Mouse (Mus musculus) kidney, embryonic 15.5 days (tissue): ENCODE data around the gene Hcls1. TPM values are rescaled to one million over a fixed set of nuclear protein-coding genes. Genes with fewer than 3 reads are reported as not detected.

Experiments
- ATAC-seq: fragments of 200-750 bp; cut with Nextera tagmentation; replicated peaks from 2 replicates; pipeline ENCODE4 v1.8.0; 2017; ENCODE audit warnings: moderate TSS enrichment; ENCODE audit not compliant: low FRiP score
- H3K27ac ChIP-seq: fragments of 300-500 bp; sonication (generic); 2 replicates; pipeline ENCODE4 v1.5.1; 2015; ENCODE audit warnings: mild to moderate bottlenecking, inconsistent platforms
- H3K27me3 ChIP-seq: fragments of 300-500 bp; sonication (generic); 2 replicates; pipeline ENCODE4 v1.6.1; 2015; ENCODE audit warnings: inconsistent platforms
- H3K36me3 ChIP-seq: fragments of 300-500 bp; sonication (generic); 2 replicates; pipeline ENCODE4 v1.6.1; 2015; ENCODE audit warnings: inconsistent platforms
- H3K4me1 ChIP-seq: fragments of 300-500 bp; sonication (generic); 2 replicates; pipeline ENCODE4 v1.6.1; 2015; ENCODE audit warnings: inconsistent platforms
- H3K4me2 ChIP-seq: fragments of 300-500 bp; sonication (generic); 2 replicates; pipeline ENCODE4 v1.6.1; 2015; ENCODE audit warnings: moderate library complexity, mild to moderate bottlenecking, inconsistent platforms
- H3K4me3 ChIP-seq: fragments of 300-500 bp; sonication (generic); replicated peaks from 2 replicates; pipeline ENCODE4 v1.5.1; 2015; ENCODE audit warnings: mild to moderate bottlenecking, inconsistent platforms
- H3K9ac ChIP-seq: fragments of 300-500 bp; sonication (generic); 2 replicates; pipeline ENCODE4 v1.6.1; 2015; ENCODE audit warnings: mild to moderate bottlenecking, inconsistent platforms
- H3K9me3 ChIP-seq: fragments of 300-500 bp; sonication (generic); replicated peaks from 2 replicates; pipeline ENCODE4 v1.6.1; 2016; ENCODE audit warnings: inconsistent platforms
- WGBS: fragments of 180-500 bp; shearing (Covaris S2); methylation state at CpG from one replicate; pipeline ENCODE4 v1.1.7; 2015; ENCODE audit warnings: mixed read lengths; 5-methylcytosine and 5-hydroxymethylcytosine counted together
- polyA plus RNA-seq: library from polyadenylated mRNA; unstranded; fragments of >200 nt; fragmentation: Nextera tagmentation; extraction: Ambion mirVana; gene quantifications from 2 replicates; pipeline ENCODE4 v1.2.1, GENCODE M21; 2015

Hcls1 gene
- polyA plus RNA-seq, 1 experiment from 2014 or later = 6.1 TPM

- Histone ChIP-seq H3K36me3 (peaks cover 89% of the 10 kb centered on the region), H3K4me2 (no peak overlapping the region), H3K9ac (no peak overlapping the region), H3K27ac (no peak overlapping the region), H3K27me3 (no peaks in the 10 kb centered on the region), H3K9me3 (no peaks in the 10 kb centered on the region), H3K4me3 (no peak overlapping the region), H3K4me1 (no peaks in the 10 kb centered on the region)
- 95% methylated on average over 8 of the region's 8 CpGs for WGBS
- no peak for ATAC-seq
Measured at GRCm38 (mm10) chr16:36921067-36921613, 13.6 kb upstream of the Hcls1 start.

DNA sequence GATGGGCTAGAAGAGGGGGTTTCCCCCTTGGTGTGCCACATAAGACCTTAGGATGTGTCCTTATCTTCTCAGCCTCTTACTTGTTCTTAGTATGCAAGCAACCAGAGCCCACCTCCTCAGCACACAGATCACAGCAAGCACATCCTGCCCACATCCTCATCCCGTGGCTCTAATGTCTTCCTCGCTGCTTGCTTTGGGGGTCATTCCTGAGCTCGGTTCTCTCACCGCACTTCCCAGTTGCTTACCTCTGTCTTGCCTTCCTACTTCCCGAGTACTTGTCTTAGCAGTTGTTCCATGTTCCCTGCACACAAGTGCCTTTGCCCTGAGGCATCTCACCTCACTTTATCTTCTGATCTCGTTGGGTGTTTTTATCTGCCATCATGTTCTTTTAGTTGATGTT, 12.8 kb upstream of the Hcls1 start:
- Histone ChIP-seq H3K9me3 (no peaks in the 10 kb centered on the region), H3K4me3 (no peak overlapping the region), H3K36me3 (peaks cover 90% of the 10 kb centered on the region), H3K4me2 (no peak overlapping the region), H3K27ac (no peak overlapping the region), H3K4me1 (no peaks in the 10 kb centered on the region), H3K9ac (no peak overlapping the region), H3K27me3 (no peaks in the 10 kb centered on the region)
- 87% methylated on average over 6 of the region's 6 CpGs for WGBS
- no peak for ATAC-seq

GRCm38 (mm10) chr16:36924312-36924711, 10.5 kb upstream of the Hcls1 start:
- H3K9me3 ChIP-seq = no peaks in the 10 kb centered on the region
- peaks cover 93% of the 10 kb centered on the region for H3K36me3 ChIP-seq
- H3K4me2 ChIP-seq = no peak overlapping the region
- no peaks in the 10 kb centered on the region for H3K4me1 ChIP-seq
- no peak for ATAC-seq
- WGBS = 96% methylated on average over 8 of the region's 8 CpGs
- H3K9ac ChIP-seq = no peak overlapping the region
- no peaks in the 10 kb centered on the region for H3K27me3 ChIP-seq
- H3K4me3 ChIP-seq = no peak overlapping the region
- no peak overlapping the region for H3K27ac ChIP-seq

DNA sequence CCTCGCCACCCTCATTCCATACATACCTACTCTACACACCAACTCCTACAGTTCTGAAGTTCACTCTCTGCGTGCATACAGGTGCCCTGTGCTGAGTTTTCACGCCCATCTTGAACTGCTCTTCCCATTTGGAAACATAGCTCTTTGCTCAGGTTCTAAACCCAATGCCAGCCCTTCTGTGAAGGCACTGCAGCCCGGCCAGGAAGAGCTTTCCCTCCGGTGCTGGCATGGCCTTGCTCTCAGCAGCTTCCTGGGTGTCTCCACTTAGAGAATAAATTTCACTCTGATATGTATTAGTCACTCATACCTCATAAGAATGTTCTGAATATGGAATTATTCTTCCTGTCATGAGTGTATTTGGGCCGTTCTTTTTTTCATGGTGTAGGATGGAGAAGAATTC, 9.4 kb upstream of the Hcls1 start:
- Histone ChIP-seq H3K36me3 (peaks cover 93% of the 10 kb centered on the region), H3K9me3 (no peaks in the 10 kb centered on the region), H3K9ac (no peak overlapping the region), H3K4me3 (no peak overlapping the region), H3K27ac (no peak overlapping the region), H3K27me3 (no peaks in the 10 kb centered on the region), H3K4me2 (no peak overlapping the region), H3K4me1 (no peaks in the 10 kb centered on the region)
- no peak for ATAC-seq
- 95% methylated on average over 6 of the region's 6 CpGs for WGBS

GRCm38 (mm10) chr16:36925797-36926196, 9.0 kb upstream of the Hcls1 start:
- WGBS = 74% methylated on average over 6 of the region's 6 CpGs

DNA sequence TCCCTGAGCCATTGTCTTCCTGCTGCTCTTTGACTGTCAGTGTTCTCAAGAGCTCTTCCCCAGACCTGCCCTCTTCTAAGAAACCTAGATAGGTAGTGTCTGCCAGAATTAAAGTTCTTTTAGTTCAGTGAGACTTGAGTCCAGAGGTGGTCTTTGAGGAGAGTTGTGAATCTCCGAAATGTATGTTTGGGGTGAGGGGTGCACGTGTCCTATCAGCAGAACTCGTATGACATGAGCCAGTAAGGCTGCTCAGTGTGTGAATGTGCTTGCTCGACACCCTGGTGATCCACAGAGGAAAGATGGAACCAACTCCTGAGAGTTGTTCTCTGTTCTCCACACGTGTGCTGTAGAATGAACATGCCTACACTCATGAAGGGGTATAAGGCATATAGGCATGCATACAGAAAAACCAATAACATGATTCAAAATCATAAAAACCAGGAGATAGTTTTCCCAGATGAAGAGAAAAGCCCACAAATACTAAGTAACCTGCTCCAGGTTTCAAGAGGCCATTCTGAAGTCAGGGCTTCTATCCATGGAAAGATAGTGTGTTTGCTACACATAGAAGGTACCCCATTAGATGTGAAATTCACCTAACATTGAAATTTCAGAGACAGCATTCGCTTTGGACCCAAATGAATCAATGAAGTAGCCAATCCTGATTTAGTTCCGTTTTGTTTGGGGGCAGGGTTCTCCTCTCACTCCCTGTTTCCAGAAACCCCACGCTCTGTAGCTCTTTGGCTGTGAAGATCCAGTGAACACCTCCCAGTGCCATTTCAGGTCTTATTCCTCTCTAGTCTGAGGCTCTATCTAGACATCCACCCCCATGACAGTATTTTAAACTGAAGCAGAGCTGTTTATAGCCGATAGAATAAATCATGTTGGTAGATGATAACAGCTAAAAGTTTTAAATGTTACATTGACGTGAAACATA, 8.0 kb upstream of the Hcls1 start:
- H3K4me3 ChIP-seq = no peak overlapping the region
- no peaks in the 10 kb centered on the region for H3K4me1 ChIP-seq
- WGBS = 91% methylated on average over 10 of the region's 10 CpGs
- H3K9ac ChIP-seq = no peak overlapping the region
- no peak overlapping the region for H3K4me2 ChIP-seq
- no peaks in the 10 kb centered on the region for H3K9me3 ChIP-seq
- no peak overlapping the region for H3K27ac ChIP-seq
- no peak for ATAC-seq
- no peaks in the 10 kb centered on the region for H3K27me3 ChIP-seq
- H3K36me3 ChIP-seq = peaks cover 96% of the 10 kb centered on the region

More at GRCm38 (mm10) chr16:36925797-36926196, 9.0 kb upstream of the Hcls1 start:
- H3K36me3 ChIP-seq = peaks cover 93% of the 10 kb centered on the region
- ATAC-seq = no peak
- no peak overlapping the region for H3K27ac ChIP-seq
- no peaks in the 10 kb centered on the region for H3K4me1 ChIP-seq
- no peak overlapping the region for H3K4me2 ChIP-seq
- H3K27me3 ChIP-seq = no peaks in the 10 kb centered on the region
- no peak overlapping the region for H3K9ac ChIP-seq
- no peaks in the 10 kb centered on the region for H3K9me3 ChIP-seq
- no peak overlapping the region for H3K4me3 ChIP-seq

GRCm38 (mm10) chr16:36927495-36928105, 7.2 kb upstream of the Hcls1 start:
- Histone ChIP-seq H3K27ac (no peak overlapping the region), H3K27me3 (no peaks in the 10 kb centered on the region), H3K9ac (no peak overlapping the region), H3K4me1 (no peaks in the 10 kb centered on the region), H3K36me3 (peaks cover 97% of the 10 kb centered on the region), H3K9me3 (no peaks in the 10 kb centered on the region), H3K4me3 (no peak overlapping the region), H3K4me2 (no peak overlapping the region)
- WGBS = 84% methylated on average over 10 of the region's 10 CpGs
- ATAC-seq = no peak

- 88% methylated on average over 8 of the region's 8 CpGs for WGBS
- no peak overlapping the region for H3K27ac ChIP-seq
- H3K4me1 ChIP-seq = no peaks in the 10 kb centered on the region
- no peak overlapping the region for H3K4me3 ChIP-seq
- H3K27me3 ChIP-seq = no peaks in the 10 kb centered on the region
- H3K4me2 ChIP-seq = no peak overlapping the region
- peaks cover 97% of the 10 kb centered on the region for H3K36me3 ChIP-seq
- H3K9me3 ChIP-seq = no peaks in the 10 kb centered on the region
- H3K9ac ChIP-seq = no peak overlapping the region
- ATAC-seq = no peak
Measured at GRCm38 (mm10) chr16:36928106-36928500, 6.7 kb upstream of the Hcls1 start.

DNA sequence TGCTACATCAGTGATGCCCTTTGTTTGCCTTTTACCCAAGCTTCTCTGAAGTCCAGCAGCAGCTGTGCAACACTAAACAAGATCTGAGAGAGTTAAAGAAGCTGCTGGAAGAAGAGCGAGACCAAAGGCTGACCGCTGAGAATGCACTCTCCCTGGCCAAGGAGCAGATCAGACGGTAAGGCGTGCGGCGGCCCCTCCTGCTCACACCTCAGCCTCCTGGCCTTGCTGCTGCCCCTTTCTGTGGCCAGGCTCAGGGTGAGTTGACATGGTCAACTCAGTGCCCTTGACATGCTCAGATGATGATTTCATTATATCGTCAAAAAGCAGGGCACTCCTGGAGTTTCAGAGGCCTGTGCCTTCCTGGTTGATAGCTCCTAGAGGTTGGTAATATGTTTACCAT, 5.6 kb upstream of the Hcls1 start:
- Histone ChIP-seq H3K4me2 (no peak overlapping the region), H3K27me3 (no peaks in the 10 kb centered on the region), H3K27ac (no peak overlapping the region), H3K4me1 (0 out of 2 replicates have a peak, but pooled peaks cover 3% of the 10 kb centered on the region), H3K9me3 (no peaks in the 10 kb centered on the region), H3K4me3 (no peak overlapping the region), H3K9ac (no peak overlapping the region), H3K36me3 (peaks cover 92% of the 10 kb centered on the region)
- no peak for ATAC-seq
- 86% methylated on average over 7 of the region's 7 CpGs for WGBS

DNA sequence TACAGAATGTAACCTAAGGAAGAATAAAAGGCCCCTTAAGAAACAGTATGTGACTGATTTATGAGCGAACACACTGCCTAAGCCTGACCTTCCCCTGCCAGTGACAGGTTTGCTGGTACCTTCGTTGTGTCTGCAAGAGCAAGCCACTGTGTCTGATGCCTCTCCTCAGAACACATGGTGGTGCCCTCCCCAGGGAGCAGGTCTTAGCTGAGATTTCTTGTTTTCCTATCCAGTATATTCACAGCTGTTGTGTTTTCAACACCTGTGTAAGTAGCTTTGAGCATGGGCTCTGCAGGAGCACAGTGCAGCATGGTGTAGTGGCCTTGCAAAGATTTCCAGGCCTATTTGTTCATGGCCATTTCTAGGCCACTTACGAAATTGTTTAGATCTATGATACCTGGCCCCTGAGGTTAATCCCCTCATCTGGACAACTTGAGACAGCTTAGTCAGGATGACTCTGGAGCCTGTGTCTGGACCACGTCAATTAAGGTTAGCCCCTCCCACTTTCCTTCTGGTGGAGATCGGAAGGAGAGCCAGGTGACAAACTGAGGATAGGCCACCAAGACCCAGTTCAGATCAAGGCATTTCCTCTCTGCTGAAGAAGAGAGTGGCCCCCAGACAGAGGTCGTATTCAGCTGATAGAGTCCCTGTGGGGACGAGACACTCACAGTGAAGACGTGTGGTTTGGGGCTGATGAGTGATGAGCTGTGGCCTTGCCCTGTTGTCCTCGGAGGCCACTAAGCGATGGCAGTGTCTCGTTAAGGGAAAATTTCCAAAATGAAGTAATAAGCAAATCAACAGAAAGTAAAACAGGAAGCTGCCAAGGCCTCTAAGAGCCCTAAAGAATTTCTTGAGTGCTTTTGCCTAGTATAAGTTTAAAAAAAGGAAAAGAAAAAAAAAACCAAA, 4.3 kb upstream of the Hcls1 start:
- Histone ChIP-seq H3K36me3 (peaks cover 79% of the 10 kb centered on the region), H3K4me1 (0 out of 2 replicates have a peak, but pooled peaks cover 4% of the 10 kb centered on the region), H3K27me3 (no peaks in the 10 kb centered on the region), H3K9ac (no peak overlapping the region), H3K27ac (no peak overlapping the region), H3K4me2 (no peak overlapping the region), H3K4me3 (no peak overlapping the region), H3K9me3 (no peaks in the 10 kb centered on the region)
- WGBS = 66% methylated on average over 11 of the region's 11 CpGs
- no peak for ATAC-seq

GRCm38 (mm10) chr16:36931381-36931780, 3.4 kb upstream of the Hcls1 start:
- Histone ChIP-seq H3K36me3 (peaks cover 70% of the 10 kb centered on the region), H3K27ac (no peak overlapping the region)
- WGBS = 97% methylated on average over 10 of the region's 10 CpGs

More at GRCm38 (mm10) chr16:36931381-36931780, 3.4 kb upstream of the Hcls1 start:
- H3K9ac ChIP-seq = no peak overlapping the region
- H3K4me1 ChIP-seq = 0 out of 2 replicates have a peak, but pooled peaks cover 4% of the 10 kb centered on the region
- H3K4me2 ChIP-seq = no peak overlapping the region
- H3K27me3 ChIP-seq = no peaks in the 10 kb centered on the region
- no peaks in the 10 kb centered on the region for H3K9me3 ChIP-seq
- no peak for ATAC-seq
- H3K4me3 ChIP-seq = no peak overlapping the region
